Mouse (Mus musculus): ENCODE measurements at regions not wholly inside any gene's neighbourhood (a gene's known extent, or its start where the extent isn't known, plus 50 kb on each side); places are given as distances from the start of the nearest gene placed in this dataset.

GRCm38 (mm10) chr2:12049386-12049785 lies 252.3 kb downstream of the Itga8 start:
- Histone ChIP-seq H3K27ac (ENCODE audit: insufficient read depth, low read depth) (no peak overlapping the region), H3K27me3 (replicated peaks) (no peaks in the 10 kb centered on the region), H3K9me3 (replicated peaks; ENCODE audit: low read length) (no peaks in the 10 kb centered on the region), H3K4me2 (ENCODE audit: insufficient read depth, low read depth, poor library complexity, severe bottlenecking) (no peak overlapping the region), H3K4me3 (replicated peaks in 1 of 3; ENCODE audit: low read depth in 2 of 3, low read length in 2 of 3, poor library complexity in 1 of 3) (no peak overlapping the region), H3K9ac (ENCODE audit: insufficient read depth, low read depth) (no peak overlapping the region), H3K4me1 (ENCODE audit: control insufficient read depth in 1 of 2, insufficient read depth in 2 of 2) (peaks cover 0 to 7% of the 10 kb centered on the region in 2 experiments; a peak in 2 of 4 replicates), H3K79me2 (replicated peaks; ENCODE audit: control insufficient read depth, extremely low read depth, insufficient read depth, poor library complexity, severe bottlenecking) (no peaks in the 10 kb centered on the region), H3K36me3 (replicated peaks in 1 of 2; ENCODE audit: control insufficient read depth in 1 of 2, insufficient read depth in 1 of 2, low read length in 1 of 2) (no peaks in the 10 kb centered on the region)
- dilution Hi-C loops (cut with MboI; ENCODE audit: extremely low pct_ligation_motif_present, extremely low pct_unique_long_range_greater_than_20kb, low sequenced_read_pairs) (no loop called here), in situ Hi-C loops (cut with MboI; ENCODE audit: low pct_ligation_motif_present, low pct_unique_long_range_greater_than_20kb, low sequenced_read_pairs) (no loop called here)
- no peak for DNase-seq (ENCODE audit: extremely low read depth)
- no peak for TF ChIP-seq CHD1 (IDR thresholded peaks at IDR 0.05; ENCODE audit: low read depth, low read length)
- TF ChIP-seq CTCF (conservative IDR thresholded peaks at IDR 0.05 in 1 of 2, IDR thresholded peaks at IDR 0.05 in 1 of 2; ENCODE audit: low read depth in 2 of 2, low read length in 2 of 2), result no peak
- TF ChIP-seq EP300 (IDR thresholded peaks at IDR 0.05; ENCODE audit: low read length), result no peak
- TF ChIP-seq ZNF384 (IDR thresholded peaks at IDR 0.05; ENCODE audit: low read depth, low read length), result no peak
- no peak for TF ChIP-seq POLR2AphosphoS2 (IDR thresholded peaks at IDR 0.05; ENCODE audit: low read depth, low read length)
- no peak for TF ChIP-seq RCOR1 (conservative IDR thresholded peaks at IDR 0.05; ENCODE audit: low read depth, low read length)
- TF ChIP-seq TCF12 (IDR thresholded peaks at IDR 0.05; ENCODE audit: low read depth, low read length), result no peak

- dilution Hi-C loops (cut with MboI; ENCODE audit: extremely low pct_ligation_motif_present, extremely low pct_unique_long_range_greater_than_20kb, low sequenced_read_pairs) (no loop called here), in situ Hi-C loops (cut with MboI; ENCODE audit: low pct_ligation_motif_present, low pct_unique_long_range_greater_than_20kb, low sequenced_read_pairs) (no loop called here)
- Histone ChIP-seq H3K36me3 (replicated peaks in 1 of 2; ENCODE audit: control insufficient read depth in 1 of 2, insufficient read depth in 1 of 2, low read length in 1 of 2) (no peaks in the 10 kb centered on the region), H3K4me3 (replicated peaks in 1 of 3; ENCODE audit: low read depth in 2 of 3, low read length in 2 of 3, poor library complexity in 1 of 3) (no peak overlapping the region), H3K9me3 (replicated peaks; ENCODE audit: low read length) (no peaks in the 10 kb centered on the region), H3K4me2 (ENCODE audit: insufficient read depth, low read depth, poor library complexity, severe bottlenecking) (no peak overlapping the region), H3K27ac (ENCODE audit: insufficient read depth, low read depth) (no peak overlapping the region), H3K79me2 (replicated peaks; ENCODE audit: control insufficient read depth, extremely low read depth, insufficient read depth, poor library complexity, severe bottlenecking) (no peaks in the 10 kb centered on the region), H3K4me1 (ENCODE audit: control insufficient read depth in 1 of 2, insufficient read depth in 2 of 2) (peaks cover 0 to 7% of the 10 kb centered on the region in 2 experiments; a peak in 2 of 4 replicates), H3K9ac (ENCODE audit: insufficient read depth, low read depth) (no peak overlapping the region), H3K27me3 (replicated peaks) (no peaks in the 10 kb centered on the region)
- DNase-seq (ENCODE audit: extremely low read depth), result peak; percentile 34
- TF ChIP-seq TBP (conservative IDR thresholded peaks at IDR 0.05; ENCODE audit: low read depth, low read length) (no peak), CTCF (conservative IDR thresholded peaks at IDR 0.05 in 1 of 2, IDR thresholded peaks at IDR 0.05 in 1 of 2; ENCODE audit: low read depth in 2 of 2, low read length in 2 of 2) (peak in 1 of 2 experiments; percentile 66; a peak in 2 of 4 replicates), ZNF384 (IDR thresholded peaks at IDR 0.05; ENCODE audit: low read depth, low read length) (peak; percentile 81), SMC3 (IDR thresholded peaks at IDR 0.05; ENCODE audit: low read depth, low read length) (peak; percentile 61), ZC3H11A (IDR thresholded peaks at IDR 0.05; ENCODE audit: low read depth, low read length) (no peak), NRF1 (IDR thresholded peaks at IDR 0.05; ENCODE audit: low read depth, low read length) (no peak), MAZ (IDR thresholded peaks at IDR 0.05; ENCODE audit: low read depth, low read length) (no peak), MAX (IDR thresholded peaks at IDR 0.05; ENCODE audit: low read length) (no peak), RAD21 (IDR thresholded peaks at IDR 0.05; ENCODE audit: low read depth, low read length) (peak; percentile 53)
Observed at GRCm38 (mm10) chr2:12049972-12050371, 251.8 kb downstream of the Itga8 start.

All from CH12.LX (cell line).